Mouse (Mus musculus) spleen, adult 2 months (tissue): ENCODE measurements at regions not wholly inside any gene's neighbourhood (a gene's known extent, or its start where the extent isn't known, plus 50 kb on each side); places are given as distances from the start of the nearest gene placed in this dataset.

Experiments
- CTCF ChIP-seq: fragments of 200-500 bp; IDR thresholded peaks from 2 replicates; pipeline ENCODE4 v1.5.1; 2011; ENCODE audit warnings: mild to moderate bottlenecking, inconsistent platforms; ENCODE audit not compliant: insufficient read depth, insufficient read length, insufficient replicate concordance; ENCODE audit errors: extremely low read depth
- POLR2A ChIP-seq: fragments of 200-500 bp; IDR thresholded peaks from 2 replicates; pipeline ENCODE4 v1.6.1; 2011; ENCODE audit warnings: low read depth, low read length, inconsistent platforms

DNA sequence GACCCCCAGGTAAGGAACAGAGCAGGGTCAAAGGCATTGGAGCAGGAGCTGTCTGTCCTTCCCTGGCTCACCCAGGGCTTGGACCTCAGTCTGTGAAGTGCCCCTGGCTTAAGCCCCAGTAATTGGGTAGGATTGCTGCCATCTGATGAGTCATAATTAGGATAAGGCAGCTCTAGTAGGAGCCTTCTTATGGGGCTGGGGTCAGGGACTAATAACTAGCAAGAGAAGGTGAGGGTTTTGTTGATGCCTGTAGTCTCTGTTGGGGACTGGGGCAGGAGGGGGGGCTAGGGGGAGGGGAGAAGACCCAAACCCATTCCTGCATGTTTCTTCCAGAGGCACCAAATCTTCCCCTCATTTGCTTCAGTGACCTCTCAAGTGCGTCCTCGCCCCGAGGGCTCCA lies 172.4 kb upstream of the Mki67 start:
- TF ChIP-seq CTCF (no peak), POLR2A (no peak)
